Mouse (Mus musculus): ENCODE data around the gene Apcs. TPM values are rescaled to one million over a fixed set of nuclear protein-coding genes. Genes with fewer than 3 reads are reported as not detected.

Apcs gene
- polyA plus RNA-seq, 1 experiment from 2014 or later = not detected

DNA sequence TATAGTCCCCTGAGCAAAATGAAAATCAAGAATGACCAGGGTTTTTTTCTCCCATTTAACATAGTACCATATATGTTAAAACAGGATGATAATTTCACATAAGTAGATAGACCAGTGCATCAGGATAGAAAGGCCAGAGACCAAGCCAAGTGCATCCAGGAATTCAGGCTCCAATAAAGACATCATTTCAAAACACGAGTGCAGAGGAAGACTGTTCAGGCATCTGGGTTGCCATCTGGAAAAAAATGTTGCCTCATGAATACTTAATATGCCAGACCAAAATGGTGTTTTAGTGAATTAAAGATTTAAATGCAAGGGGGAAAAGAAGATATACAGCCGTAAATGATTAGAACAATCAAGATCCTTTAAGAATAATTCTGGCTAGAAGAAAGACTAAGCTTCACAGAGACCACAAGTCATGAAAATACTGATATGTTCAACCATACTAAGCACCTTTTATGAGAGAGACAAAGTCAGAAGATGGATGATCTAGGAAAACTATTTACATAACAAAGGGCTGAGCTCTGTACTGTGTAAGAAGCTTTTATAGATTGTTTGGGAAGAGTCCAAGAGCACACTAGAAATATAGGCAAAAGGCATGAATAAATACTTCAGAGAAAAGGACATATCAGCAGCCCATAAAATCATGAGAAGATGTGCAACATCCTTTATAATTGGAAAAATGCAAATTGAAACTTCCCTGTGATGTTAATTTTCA, 47.6 kb downstream of the Apcs start:
- Histone ChIP-seq H3K27me3 (replicated peaks; ENCODE audit: control insufficient read depth, insufficient read depth, low read length) (no peaks in the 10 kb centered on the region), H3K36me3 (ENCODE audit: control insufficient read depth, insufficient read depth, low read length) (no peaks in the 10 kb centered on the region), H3K27ac (ENCODE audit: low read depth, low read length) (no peak overlapping the region), H3K9ac (ENCODE audit: low read length) (no peak overlapping the region), H3K4me1 (ENCODE audit: control insufficient read depth, insufficient read depth, low read length) (no peaks in the 10 kb centered on the region), H3K9me3 (replicated peaks; ENCODE audit: control insufficient read depth, low read length) (no peaks in the 10 kb centered on the region), H3K4me2 (ENCODE audit: low read length) (no peak overlapping the region), H3K4me3 (ENCODE audit: low read depth, low read length) (no peak overlapping the region)
- ATAC-seq = no peak
- 60% methylated on average over 2 of the region's 2 CpGs for WGBS
- no peak for DNase-seq (ENCODE audit: low spot score)

Other genes starting within 250 kb of the Apcs start
- gene Crp, start 197.0 kb downstream of the Apcs start, polyA plus RNA-seq (2014; fragmentation: Nextera tagmentation; extraction: Ambion mirVana) = 0.10 and 0.12 TPM in 2 replicates
- gene Olfr16, start 55.4 kb upstream of the Apcs start, polyA plus RNA-seq (2014; fragmentation: Nextera tagmentation; extraction: Ambion mirVana) = not detected in 2 replicates
- gene Olfr1408, start 242.3 kb upstream of the Apcs start, polyA plus RNA-seq (2014; fragmentation: Nextera tagmentation; extraction: Ambion mirVana) = not detected in 2 replicates